Mouse (Mus musculus): ENCODE measurements at regions not wholly inside any gene's neighbourhood (a gene's known extent, or its start where the extent isn't known, plus 50 kb on each side); places are given as distances from the start of the nearest gene placed in this dataset.

DNA sequence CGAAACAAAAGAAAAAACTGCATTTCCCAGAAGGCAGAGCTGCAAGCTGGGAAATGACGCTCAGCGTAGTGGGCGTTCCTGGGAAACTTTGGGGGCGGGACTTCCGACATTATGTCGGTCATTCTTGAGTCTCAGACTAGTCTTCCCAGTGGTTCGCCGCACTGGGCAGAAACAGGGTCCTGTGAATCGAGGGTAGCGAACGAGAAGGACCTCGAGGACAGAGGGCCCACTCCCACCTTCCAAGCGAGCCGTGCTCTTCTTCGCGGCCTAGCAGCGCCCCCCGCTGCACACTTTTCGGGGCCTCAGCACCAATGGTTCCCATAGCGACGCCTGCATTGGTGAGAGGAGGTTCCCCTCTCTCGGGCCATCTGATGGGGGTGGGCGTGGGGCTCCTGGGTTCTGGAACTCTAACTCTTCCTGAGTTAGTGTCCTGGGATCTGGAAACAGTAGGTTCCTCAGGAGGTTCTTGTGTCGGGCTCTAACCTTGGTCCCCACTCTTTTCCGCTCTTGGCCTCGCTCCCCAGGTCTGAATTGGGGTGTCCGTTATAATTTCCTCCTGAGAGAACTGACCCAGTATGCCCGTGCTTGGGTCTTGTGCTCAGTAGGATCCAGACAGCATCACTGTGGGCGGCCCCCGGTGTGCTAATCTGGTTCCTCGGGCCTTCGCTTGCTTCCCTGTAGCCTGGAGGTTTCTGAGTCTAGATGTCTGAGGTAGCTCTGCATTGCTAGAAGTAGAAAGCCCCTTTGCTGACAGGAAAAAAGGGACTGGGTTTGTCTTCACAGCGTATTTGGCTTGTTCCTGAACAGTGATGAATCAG, 52.8 kb upstream of the Gramd1a start:
- 29% methylated on average over 34 of the region's 34 CpGs for WGBS
- 0 out of 2 replicates have a peak, but pooled peaks cover 10% of the 10 kb centered on the region for H3K36me3 ChIP-seq
- peak overlapping the region; percentile 74 for H3K27ac ChIP-seq
- no peaks in the 10 kb centered on the region for H3K27me3 ChIP-seq (ENCODE audit: insufficient read depth, poor library complexity, severe bottlenecking)
- no peaks in the 10 kb centered on the region for H3K4me1 ChIP-seq
- DNase-seq (ENCODE audit: low spot score) = peak; percentile 76
- H3K9me3 ChIP-seq = no peaks in the 10 kb centered on the region
- peak overlapping the region; percentile 69 for H3K4me3 ChIP-seq

DNA sequence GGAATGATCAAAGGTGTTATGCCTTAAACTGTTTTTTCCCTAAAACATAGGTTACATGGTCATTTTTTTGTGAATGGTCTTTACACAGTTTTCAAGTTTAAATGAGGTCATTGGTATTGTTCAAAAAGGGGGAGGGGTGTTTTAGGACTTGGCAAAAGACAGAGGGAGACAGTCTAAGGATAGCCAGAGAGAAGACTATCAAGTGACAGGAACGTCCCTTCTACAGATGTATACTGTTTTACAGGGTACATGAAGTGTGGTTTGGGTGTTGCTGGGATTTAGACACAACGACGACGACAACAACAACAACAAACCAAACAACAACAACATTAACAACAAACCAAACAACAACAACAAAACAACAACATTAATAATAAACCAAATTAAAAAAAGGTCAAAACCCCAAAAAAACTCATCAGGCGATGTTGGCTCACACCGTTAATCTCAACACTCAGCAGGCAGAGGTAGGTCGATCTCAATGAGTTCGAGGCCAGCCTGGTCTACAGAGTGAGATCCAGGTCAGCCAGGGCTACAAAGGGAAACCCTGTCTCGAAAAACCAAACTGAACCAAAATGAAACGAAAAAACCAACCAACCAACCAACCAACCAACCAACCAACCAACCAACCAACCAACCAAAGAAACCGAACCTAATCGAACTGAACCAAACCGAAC, 52.0 kb upstream of the Gramd1a start:
- H3K27ac ChIP-seq = no peak overlapping the region
- no peak for DNase-seq (ENCODE audit: low spot score)
- no peaks in the 10 kb centered on the region for H3K4me1 ChIP-seq
- H3K9me3 ChIP-seq = no peaks in the 10 kb centered on the region
- no peaks in the 10 kb centered on the region for H3K27me3 ChIP-seq (ENCODE audit: insufficient read depth, poor library complexity, severe bottlenecking)
- H3K4me3 ChIP-seq = peak overlapping the region; percentile 69
- H3K36me3 ChIP-seq = 0 out of 2 replicates have a peak, but pooled peaks cover 10% of the 10 kb centered on the region
- 60% methylated on average over 13 of the region's 13 CpGs for WGBS
